Mouse (Mus musculus): ENCODE measurements around the gene Slc46a3.

- TF ChIP-seq CTCF (IDR thresholded peaks at IDR 0.05; ENCODE audit: control insufficient read depth, insufficient read depth, insufficient replicate concordance, low read depth, low read length) (no peak), POLR2A (IDR thresholded peaks at IDR 0.05; ENCODE audit: control insufficient read depth, low read depth, low read length) (no peak)
These were observed 8.6 kb upstream of the Slc46a3 start for GRCm38 (mm10) chr5:147903166-147903565.

Data from testis, adult 2 months (tissue).